Mouse (Mus musculus): ENCODE measurements around the gene Diras2.

GRCm38 (mm10) chr13:52476998-52477601, 54.0 kb downstream of the Diras2 start:
- no peak for TF ChIP-seq POLR2A (IDR thresholded peaks at IDR 0.05; ENCODE audit: low read depth, low read length)
- TF ChIP-seq CTCF (conservative IDR thresholded peaks at IDR 0.05; ENCODE audit: insufficient read depth, insufficient read length, low read depth, low read length): no peak

Measured in kidney, adult 2 months (tissue).